Mouse (Mus musculus) common myeloid progenitor, adult 5-6 weeks (primary cell): ENCODE measurements around the gene Scnm1. TPM values are rescaled to one million over a fixed set of nuclear protein-coding genes. Genes with fewer than 3 reads are reported as not detected.

Experiments used
- ATAC-seq: replicated peaks from 2 replicates; pipeline ENCODE4 v1.8.0; 2016; ENCODE audit warnings: low read depth, mild to moderate bottlenecking, moderate TSS enrichment, inconsistent platforms; ENCODE audit not compliant: poor library complexity, severe bottlenecking
- total RNA-seq: library from RNA; stranded (forward); fragments of 200-1000, 187-1606 nt; gene quantifications from 2 replicates; pipeline ENCODE4 v1.2.3, GENCODE M21; 2017

Scnm1 gene
- total RNA-seq = 59.6 and 88.2 TPM in 2 replicates

DNA sequence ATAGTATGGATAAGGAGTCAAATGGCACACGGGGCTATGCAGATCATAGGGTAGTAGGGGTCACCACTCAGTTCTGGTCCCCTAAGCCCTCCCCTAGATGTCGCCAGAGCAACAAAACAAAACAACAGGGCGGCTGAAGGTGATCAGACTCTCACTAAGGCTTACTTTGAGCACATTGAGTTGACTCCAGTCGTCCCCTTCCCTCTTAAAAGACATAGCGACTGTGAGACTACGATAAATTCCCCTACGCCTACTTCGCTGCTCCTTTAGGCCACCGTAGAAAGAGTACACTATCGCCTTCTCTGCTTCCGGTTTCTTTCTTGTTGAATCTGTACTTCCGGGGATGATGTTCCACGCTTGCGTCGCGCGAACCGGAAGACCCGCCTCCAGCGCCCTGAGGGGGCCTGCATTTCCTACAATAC lies at the start of gene Scnm1, which contains the start of gene Lysmd1:
Gene Scnm1 (minus strand): TSS at position 332 of the 422 bp plus-strand sequence.
Gene Lysmd1 (plus strand): TSS at position 409 of the 422 bp plus-strand sequence.
- peak; percentile 82 for ATAC-seq

DNA sequence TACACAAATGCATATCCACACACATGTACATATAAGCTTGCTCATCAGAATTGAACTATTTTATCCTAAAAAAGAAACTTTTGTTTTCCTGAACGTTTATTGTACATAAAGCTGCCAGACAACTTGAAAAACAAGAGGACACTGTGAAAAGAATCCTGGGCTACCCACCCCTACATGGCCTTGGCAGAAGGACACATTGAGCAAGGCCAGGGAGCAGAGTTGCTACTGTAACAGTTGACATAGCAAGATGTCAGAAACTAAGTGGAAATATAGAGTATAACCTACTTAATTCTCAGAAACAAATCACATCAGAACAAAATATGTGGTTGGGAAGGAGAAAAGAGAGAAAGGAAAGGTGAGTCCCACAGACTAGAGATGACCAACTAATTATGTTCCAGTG lies 48.0 kb upstream of the Scnm1 start:
- no peak for ATAC-seq

DNA sequence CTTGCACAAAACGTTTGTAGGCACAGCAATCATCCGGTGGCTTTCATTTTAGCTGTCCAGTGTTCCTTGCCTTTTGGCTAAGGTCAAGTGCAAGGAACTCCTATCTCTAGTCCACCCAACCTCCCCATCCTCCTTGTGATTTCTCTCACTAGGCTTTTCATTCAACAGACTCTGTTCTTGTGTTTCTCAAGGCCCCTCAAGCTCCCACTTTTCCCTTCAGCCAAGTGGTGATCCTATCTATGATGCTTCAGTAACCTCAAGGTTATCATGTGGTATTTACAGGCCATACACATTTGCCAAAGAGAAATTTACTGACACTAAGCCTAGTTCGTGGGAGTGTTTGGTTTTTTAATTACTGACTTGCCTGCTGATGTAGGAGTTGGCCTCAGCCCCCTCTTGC lies 46.1 kb upstream of the Scnm1 start:
- no peak for ATAC-seq

DNA sequence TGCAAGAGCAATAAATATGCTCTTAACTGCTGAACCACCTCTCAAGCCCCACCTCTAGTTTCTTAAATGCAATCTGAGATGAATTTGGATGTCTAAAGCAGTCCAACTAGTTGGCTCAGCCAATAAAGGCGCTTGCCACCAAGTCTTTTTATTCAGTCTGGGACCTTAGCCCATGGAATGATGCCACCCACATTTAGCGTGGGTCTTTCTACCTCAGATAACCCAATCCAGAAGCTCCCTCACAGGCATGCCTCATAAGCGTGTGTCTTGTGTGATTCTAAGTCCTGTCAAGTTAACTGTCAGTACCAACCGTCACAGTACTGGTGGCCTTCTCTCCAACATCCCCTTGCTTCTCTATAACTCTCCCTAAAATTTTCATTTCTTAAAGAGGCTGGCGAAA lies 45.1 kb upstream of the Scnm1 start:
- ATAC-seq = no peak

DNA sequence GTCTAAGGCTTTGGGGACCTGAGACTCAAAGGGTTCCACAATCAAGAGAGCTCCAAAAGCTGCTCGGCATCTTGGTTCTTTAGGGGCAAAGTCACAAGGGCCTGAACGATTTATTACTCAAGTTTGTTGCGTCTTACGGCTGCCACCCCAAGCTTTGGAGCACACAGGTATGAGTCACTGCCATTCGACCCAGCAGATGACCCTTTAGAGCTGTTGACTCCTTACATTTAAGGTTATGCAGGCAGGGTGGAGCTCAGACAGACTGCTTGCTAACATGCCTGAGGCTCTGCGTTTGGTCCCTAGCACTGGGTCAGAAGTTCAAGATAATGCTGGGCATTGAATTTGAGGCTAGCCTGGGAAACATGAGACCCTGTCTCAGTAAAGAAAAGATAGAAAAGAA lies 43.8 kb upstream of the Scnm1 start:
- ATAC-seq = no peak

DNA sequence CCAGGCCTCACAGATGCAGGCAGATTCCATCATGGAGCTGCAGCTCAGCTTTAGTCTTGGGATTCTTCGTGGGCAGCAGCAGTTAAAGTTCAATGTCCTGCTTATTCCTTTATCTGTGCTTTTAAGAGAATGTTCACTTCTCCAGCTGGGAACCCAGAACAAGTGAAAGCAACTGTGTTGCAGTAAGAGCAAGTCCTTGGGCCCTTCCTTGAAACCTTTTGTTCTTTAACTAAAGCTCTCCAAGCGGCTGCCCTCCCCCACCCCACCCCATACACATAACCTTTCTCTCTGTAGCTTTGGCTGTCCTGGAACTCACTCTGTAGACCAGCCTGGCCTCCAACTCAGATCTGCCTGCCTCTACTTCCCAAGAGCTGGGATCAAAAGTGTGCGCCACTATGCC lies 42.7 kb upstream of the Scnm1 start:
- ATAC-seq = no peak

DNA sequence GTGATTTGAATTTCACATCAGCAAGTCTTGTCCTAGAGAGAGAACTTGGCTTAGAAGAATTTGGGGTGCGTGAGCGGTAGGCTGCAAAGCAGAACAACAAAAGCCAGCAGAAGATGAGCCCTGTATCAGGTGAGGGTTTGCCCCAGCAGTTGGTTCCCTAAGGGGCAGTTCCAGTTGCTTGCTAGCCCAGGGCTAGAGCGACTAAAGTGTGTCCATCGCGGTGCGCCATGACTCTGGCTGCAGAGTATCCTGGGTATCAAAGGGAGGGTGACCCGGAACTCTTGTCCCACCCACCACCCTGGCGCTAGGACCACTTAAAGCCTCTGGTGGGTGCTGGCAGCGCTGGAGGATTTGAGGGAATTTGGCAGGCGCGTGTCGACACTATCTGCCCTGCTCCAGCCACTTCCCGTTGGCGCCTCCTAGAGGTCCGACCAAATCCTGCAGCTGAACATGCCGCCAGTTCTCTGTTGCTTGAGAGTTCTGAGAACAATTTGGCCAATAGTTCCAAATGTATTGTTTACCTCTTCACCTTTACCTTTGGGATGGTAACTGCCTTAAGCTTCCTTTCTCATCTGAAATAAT lies 40.3 kb upstream of the Scnm1 start:
- peak; percentile 87 for ATAC-seq

DNA sequence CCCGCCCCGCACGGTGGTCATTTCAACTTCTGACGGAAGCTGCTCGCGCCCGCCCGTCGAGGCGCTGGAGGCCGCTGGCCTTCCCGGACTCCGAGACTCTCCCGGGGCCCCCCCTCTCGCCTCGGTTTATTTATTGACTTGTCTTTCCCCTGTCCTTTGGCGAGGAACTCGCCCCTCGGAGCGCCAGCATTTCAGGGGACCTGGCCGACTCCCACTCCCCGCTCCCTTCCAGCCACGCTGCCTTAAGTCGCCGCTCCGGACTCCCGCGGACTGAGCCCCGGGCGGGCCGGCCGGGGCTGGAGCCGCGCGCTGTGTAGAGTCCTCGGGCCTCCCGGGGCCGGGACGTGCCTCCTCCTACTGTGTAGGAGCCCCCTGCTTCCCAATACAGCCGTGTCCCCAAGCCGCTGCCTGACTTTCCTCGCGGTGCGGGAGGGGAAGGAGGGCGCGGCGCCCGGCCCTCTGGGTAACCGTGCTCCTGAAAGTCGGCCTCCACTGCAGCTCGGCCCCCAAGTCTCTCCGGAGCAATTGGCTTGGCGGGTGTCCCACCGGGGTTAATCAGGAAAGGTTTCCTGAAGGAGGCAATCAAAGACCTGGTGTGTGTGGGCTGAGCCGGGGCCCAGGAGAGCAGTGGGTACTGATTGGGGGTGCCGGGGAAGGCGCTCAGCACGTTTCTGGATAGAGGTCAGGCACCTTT lies 39.6 kb upstream of the Scnm1 start:
- ATAC-seq = peak; percentile 29

DNA sequence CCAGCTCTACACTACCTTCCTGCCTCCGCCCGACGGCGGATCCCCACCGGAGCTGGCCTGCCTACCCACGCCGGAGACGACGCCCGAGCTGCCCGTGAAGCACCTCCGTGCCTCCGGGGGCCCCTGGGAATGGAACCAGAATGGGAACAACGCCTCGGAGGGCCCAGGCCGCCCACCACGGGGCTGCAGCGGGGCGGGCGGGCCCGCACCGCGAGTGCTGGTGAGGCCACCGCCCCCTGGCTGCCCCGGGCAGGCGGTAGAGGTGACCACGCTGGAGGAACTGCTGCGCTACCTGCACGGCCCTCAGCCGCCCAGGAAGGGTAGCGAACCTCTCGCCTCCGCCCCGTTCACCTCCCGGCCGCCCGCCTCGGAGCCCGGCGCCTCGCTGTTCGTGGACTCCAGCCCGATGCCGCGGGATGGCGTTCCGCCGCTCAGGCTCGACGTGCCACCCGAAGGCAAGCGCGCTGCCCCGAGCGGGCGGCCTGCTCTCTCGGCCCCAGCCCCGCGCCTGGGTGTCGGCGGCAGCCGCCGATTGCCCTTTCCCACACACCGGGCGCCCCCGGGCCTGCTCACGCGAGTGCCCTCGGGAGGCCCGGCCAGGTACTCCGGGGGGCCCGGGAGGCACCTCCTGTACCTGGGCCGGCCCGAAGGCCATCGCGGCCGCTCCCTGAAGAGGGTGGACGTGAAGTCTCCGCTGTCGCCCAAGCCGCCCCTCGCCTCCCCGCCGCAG lies 38.9 kb upstream of the Scnm1 start:
- no peak for ATAC-seq

DNA sequence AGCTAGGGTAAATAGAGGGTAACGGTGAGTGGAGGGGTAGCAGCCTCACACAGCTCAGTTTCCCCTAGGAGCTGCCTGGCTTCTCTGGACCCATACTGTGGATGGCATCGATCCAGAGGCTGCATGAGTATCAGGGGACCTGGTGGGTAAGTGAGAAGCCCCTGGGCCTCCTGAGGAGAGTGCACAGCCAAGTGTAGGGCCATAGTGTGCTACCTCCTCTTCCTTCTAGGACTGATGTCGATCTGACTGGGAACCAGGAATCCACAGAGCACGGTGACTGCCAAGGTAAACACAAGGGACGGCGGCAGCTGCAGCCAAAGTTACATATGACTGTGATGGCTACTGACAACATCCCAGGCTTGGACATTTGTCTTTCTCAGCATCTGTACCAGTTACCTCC lies 37.3 kb upstream of the Scnm1 start:
- no peak for ATAC-seq

DNA sequence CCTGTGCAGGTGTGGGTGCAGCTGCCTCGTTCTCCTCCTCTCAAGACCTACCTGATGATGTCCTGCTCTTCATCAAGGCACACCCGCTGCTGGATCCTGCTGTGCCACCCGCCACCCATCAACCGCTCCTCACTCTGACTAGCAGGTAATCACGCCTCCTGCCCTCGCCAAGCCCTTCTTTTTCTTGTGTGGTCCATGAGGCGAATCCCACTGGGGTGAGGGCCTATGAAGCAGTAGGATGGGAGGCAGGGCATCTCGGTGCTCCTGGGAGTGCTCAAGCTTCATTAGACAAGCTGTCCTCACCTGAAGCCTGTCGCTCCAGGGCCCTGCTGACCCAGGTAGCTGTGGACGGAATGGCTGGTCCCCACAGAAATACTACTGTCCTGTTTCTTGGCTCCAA lies 36.2 kb upstream of the Scnm1 start:
- no peak for ATAC-seq

DNA sequence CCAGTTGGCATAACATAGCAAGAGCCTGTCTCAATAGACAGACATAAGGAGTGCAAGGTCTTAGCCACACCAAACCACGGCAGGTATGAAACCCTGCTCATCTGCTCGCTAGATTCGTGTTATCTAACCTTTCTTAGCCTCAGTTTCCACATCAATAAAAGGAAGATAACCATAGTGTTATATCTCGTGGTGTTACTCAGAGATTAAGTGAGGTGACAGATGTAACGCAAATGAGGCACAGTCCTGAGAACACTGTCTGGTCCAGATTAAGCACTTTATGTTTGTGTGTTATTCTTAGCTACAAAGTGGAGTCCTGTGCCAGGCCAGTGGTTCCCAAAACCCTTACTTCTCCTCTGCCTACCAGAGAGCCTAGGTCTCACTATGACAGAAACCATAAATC lies 31.0 kb upstream of the Scnm1 start:
- no peak for ATAC-seq

DNA sequence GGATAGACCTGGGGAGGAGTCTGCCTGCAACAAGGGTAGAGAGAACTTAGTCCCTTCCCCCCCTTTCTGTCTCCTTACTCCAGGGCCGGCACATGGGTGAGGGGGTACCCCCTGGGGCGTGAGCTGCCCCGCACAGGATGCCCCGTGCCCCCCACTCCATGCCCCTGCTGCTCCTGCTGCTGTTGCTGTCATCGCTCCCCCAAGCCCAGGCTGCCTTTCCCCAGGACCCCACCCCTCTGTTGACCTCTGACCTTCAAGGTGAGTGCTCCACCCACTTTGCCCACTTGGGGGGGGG lies 30.4 kb upstream of the Scnm1 start:
- ATAC-seq = no peak

DNA sequence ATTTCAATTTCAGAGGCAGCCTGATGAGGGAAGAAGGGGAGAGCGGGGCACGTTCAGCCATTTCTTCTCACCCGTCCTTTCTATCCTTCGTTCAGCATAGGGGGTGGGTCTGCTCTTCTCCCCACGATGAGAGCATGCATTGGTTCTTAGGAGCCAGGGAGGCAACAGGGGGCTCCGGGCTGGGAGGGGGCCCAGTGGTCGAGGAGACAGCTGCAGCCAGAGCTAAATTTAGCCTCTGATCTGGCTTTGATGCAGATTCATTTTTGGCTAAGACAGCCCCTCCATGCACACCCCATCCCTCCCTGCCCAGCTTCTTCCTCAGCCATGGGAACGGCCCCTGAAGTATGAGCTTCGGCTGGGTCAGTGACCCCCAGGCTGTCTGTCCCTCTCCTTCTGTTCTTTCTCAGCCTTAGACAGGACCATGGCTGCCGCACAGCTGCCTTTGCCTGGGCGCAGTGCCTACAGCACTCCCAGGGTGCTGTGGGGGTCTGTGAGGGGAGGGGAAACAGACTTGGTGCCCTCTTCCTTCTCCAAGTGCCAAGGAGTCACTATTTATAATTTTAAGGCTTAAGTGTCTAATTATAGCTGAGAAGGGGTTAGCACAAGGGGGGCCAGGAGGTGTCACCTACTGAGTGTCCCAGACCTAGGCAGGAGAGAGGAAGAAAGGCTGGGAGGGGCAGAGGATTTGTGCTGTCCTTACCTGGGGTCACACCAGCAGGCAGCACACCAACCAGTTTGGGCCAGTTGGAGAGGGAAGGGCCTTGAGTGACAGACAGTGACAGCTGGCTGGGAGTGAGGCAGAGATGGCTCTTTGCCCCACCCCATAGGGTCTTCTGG lies 29.8 kb upstream of the Scnm1 start:
- ATAC-seq = no peak

DNA sequence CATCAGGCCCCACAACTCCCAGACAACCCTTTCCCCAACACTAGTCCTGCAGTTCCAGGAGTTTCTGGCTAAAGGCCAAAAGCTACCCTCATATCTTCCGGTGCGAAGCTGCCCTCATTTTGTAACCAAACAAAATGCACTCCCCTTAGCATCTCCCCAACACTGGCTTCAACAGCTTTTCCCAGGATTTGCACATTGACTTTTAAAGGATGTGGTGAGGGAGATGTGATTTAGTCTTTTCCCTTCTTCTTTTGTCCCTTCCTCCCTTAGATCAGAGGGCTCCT lies 28.5 kb upstream of the Scnm1 start:
- ATAC-seq = no peak

DNA sequence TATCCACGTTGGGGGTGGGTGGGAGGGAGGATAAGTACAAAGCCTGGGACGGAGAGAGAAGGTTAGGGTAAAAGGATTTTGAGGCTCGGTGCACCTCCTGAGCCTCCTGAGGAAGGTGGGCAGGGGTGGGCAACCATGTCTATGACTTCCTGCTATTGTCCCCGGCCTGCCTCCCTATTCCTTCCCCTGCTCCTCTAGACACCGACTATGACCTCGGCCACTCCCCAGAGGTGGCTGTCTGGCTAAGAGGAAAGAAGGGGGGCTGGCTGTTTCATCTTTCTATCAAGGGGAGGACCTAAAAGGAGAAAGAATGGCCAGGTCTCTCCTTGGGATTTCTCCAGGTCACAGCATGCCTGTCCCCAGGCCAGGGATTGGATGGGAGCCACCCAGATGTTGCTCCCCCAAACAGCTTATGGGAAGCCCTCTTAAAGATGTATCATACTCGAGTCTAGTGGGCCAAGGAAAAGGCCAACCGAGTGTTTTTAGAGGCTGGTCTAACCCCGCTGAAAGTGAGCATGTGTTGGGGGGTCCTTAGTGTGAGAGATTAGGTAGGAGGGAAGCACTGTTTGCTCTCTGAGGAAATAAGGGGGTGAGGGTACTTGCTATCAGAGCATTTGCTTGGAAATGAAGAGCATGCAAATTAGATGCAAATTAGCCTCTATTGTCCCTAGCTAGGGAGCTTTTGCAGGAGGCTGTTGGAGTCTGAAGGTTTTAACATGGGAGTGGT lies 28.0 kb upstream of the Scnm1 start:
- ATAC-seq = no peak

DNA sequence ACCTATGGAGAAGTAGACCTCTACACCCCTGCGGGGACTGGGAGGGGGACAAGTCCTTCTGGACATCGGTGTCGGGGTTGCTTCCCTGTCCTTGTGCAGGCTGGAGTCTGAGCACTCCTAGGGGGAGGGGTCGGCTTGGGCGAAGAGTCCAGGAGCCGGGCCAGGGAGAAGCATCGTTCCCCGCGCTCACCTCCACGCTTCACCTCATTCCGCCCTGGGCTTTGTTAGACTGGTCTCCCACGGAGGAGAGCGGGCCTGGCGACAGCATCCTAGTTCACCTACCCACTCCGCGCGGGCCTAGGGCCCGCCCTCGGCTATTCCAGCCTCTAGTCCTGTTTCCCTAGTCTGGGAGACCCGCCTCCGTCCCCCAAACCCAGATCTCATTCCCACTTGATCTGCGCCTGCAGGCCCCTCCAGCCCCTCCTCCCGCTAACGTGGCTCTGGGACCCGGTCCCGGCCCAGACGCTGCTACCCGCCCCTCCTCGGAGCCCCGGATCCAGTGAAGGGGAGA lies 27.3 kb upstream of the Scnm1 start:
- ATAC-seq = no peak

DNA sequence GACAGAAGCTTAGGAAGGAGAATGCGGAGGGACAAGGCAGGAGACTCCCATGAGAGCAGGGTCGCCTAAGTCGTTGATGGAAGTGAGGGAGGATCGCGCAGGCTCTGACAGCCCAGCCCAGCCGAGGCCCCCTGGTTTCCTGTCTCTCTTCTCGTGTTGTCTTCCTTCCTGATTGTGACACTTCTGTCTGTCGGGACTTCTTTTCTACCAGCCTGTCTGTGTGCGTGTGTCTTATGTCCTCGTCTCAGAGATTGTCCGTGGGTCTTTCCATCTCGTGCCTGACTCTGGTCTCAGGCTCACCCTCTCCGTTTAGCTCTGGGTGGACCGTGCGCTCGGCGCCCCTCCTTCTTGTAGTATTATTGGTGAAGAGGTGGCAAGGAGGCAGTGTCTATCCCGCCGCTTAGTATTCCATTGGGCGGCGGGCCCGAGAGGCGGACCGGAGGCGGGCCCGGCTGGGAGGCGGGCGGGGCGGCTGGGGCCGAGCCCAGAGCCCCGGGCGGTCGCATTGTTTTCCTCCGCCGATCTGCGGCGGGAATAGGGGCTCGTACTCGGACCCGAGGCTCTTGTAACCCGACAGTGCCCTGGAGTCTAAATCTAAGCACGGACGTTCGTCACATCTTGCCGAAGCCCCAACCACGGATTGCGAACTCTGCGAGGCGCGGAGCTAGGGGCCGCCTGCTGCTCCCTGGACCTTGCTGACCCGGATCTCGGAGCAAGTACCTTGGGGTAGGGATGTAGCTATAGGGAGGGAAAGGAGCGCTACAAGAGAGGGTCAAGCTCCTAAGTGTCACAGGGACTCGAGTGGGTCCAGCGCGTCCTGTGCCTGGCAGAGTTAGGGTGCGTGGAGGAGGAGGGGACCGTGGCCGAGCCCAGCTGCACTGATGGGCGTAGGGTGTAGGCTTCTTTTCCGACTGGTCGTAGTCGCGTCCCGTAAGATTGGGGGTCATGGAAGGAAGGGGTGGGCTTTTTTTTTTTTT lies 26.5 kb upstream of the Scnm1 start, which contains the start of gene Sema6c:
Gene Sema6c (plus strand): TSS at position 471 of the 977 bp plus-strand sequence.
- ATAC-seq = peak; percentile 97

DNA sequence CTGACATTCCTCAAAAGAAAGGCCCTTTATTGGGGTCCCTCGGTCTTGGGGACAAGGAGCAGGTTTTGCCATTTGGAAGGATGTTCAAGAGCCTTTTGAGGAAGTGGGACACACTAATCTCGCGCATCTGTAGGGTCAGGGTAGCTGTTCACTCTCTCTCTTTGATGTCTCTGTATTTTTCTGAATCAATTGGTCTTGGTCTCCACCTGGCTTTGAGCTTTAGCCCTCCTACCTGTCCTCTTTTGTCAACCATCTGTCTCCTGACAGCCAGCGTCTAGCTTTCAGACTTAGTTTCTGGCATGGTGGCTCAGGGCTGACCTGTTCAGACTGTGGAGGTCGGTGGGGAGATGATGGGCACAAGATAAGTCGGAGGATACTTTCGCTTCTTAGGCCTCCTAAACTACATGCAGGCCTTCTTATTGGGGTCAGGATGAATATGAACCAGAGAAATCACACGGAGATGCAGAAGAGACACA lies 25.7 kb upstream of the Scnm1 start:
- peak; percentile 9; the same call in 1 of the 2 replicates for ATAC-seq
